Mouse (Mus musculus) midbrain, embryonic 16.5 days (tissue): ENCODE results near the gene Olfr1411. TPM values are rescaled to one million over a fixed set of nuclear protein-coding genes. Genes with fewer than 3 reads are reported as not detected.

Experiments
- ATAC-seq: fragments of 200-750 bp; cut with Nextera tagmentation; 2 replicates; pipeline ENCODE4 v1.8.0; 2017; ENCODE audit warnings: moderate TSS enrichment
- H3K27ac ChIP-seq: fragments of 300-500 bp; sonication (generic); 2 replicates; pipeline ENCODE4 v1.5.1; 2014; ENCODE audit warnings: mild to moderate bottlenecking, low read length, mixed read lengths
- H3K27me3 ChIP-seq: fragments of 300-500 bp; sonication (generic); 2 replicates; pipeline ENCODE4 v1.6.1; 2014; ENCODE audit warnings: low read depth, low read length, mixed read lengths; ENCODE audit not compliant: control insufficient read depth, insufficient read depth
- H3K36me3 ChIP-seq: fragments of 300-500 bp; sonication (generic); 2 replicates; pipeline ENCODE4 v1.6.1; 2014; ENCODE audit warnings: mild to moderate bottlenecking, low read length, moderate library complexity, mixed read lengths; ENCODE audit not compliant: control insufficient read depth, insufficient read depth
- H3K4me1 ChIP-seq: fragments of 300-500 bp; sonication (generic); 2 replicates; pipeline ENCODE4 v1.6.1; 2014; ENCODE audit warnings: mild to moderate bottlenecking, low read length, mixed read lengths; ENCODE audit not compliant: control insufficient read depth, insufficient read depth
- H3K4me2 ChIP-seq: fragments of 300-500 bp; sonication (generic); 2 replicates; pipeline ENCODE4 v1.6.1; 2014; ENCODE audit warnings: mild to moderate bottlenecking, low read length, mixed read lengths
- H3K4me3 ChIP-seq: fragments of 300-500 bp; sonication (generic); 2 replicates; pipeline ENCODE4 v1.5.1; 2014; ENCODE audit warnings: low read depth, mild to moderate bottlenecking, low read length, moderate library complexity, mixed read lengths
- H3K9ac ChIP-seq: fragments of 300-500 bp; sonication (generic); 2 replicates; pipeline ENCODE4 v1.6.1; 2014; ENCODE audit warnings: low read depth, low read length, mixed read lengths
- H3K9me3 ChIP-seq: fragments of 300-500 bp; sonication (generic); replicated peaks from 2 replicates; pipeline ENCODE4 v1.6.1; 2014; ENCODE audit warnings: mild to moderate bottlenecking, low read length, mixed read lengths; ENCODE audit not compliant: control insufficient read depth, poor library complexity, severe bottlenecking
- WGBS: fragments of 180-500 bp; shearing (Covaris S2); extraction: QIAGEN DNeasy Blood & Tissue Kit; methylation state at CpG from one replicate; pipeline ENCODE4 v1.1.7; 2014; 5-methylcytosine and 5-hydroxymethylcytosine counted together
- polyA plus RNA-seq: library from polyadenylated mRNA; unstranded; fragments of >200 nt; fragmentation: Nextera tagmentation; extraction: Ambion mirVana; gene quantifications from 2 replicates; pipeline ENCODE4 v1.2.1, GENCODE M21; 2015

Gene Olfr1411
- polyA plus RNA-seq, 1 experiment from 2014 or later: not detected

DNA sequence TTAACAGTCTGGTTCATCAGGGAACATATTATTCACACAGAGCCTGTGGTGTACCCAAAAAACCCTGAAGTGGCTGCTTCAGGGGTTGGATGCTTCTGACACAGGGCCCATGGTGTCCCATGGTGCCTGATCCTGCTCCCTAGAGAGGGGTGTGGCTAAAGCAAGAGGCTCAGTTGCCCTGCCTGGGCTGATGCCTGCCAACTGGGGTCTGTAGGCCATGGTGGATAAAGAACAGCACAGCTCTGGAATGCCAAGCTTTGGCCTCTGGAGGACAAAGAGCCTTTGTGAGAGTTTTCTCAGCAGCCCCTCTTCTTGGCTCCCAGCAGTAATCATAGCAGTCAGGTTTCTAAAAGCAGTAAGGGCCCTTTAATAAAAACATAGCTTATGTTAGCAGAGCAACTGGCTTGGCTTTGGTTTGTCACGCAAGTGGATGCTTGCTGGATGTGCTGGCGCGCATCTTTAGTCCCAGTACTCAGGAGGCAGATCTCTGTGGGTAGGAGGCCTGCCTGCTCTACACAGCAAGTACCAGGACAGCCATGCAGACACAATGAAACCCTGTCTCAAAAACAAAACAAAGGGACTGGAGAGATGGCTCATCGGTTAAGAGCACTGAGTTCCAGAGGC lies 40.9 kb downstream of the Olfr1411 start:
- no peaks in the 10 kb centered on the region for H3K27me3 ChIP-seq
- H3K4me2 ChIP-seq: no peak overlapping the region
- no peak overlapping the region for H3K4me3 ChIP-seq
- H3K36me3 ChIP-seq: peaks cover 16% of the 10 kb centered on the region
- no peak overlapping the region for H3K27ac ChIP-seq
- H3K9ac ChIP-seq: no peak overlapping the region
- H3K4me1 ChIP-seq: peaks cover under 1% of the 10 kb centered on the region
- H3K9me3 ChIP-seq: no peaks in the 10 kb centered on the region
- 58% methylated on average over 4 of the region's 4 CpGs for WGBS
- peak; percentile 59; the same call in 1 of the 2 replicates for ATAC-seq

DNA sequence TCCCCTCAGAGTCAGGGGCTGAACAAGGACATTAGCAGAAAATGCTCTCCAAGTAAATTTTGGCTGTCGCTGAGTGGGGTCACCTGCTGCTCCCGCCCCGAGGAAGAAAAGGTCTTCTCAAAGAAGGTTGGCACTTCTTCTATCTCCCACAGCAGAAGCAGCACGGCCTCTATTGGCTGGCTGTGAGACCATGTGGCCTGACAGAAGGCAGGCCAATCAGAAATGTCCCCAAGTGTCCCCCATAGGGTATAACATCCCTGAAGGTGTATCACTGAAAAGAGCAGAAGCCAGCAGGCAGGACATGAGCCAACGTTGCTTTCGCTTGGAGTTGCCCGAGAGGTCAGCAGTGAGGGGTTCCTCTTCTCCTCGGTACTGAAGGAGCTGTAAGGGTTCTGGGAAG lies 41.8 kb downstream of the Olfr1411 start:
- no peaks in the 10 kb centered on the region for H3K9me3 ChIP-seq
- no peaks in the 10 kb centered on the region for H3K27me3 ChIP-seq
- H3K4me3 ChIP-seq: no peak overlapping the region
- no peak overlapping the region for H3K27ac ChIP-seq
- H3K36me3 ChIP-seq: peaks cover 16% of the 10 kb centered on the region
- H3K4me1 ChIP-seq: peaks cover 9% of the 10 kb centered on the region
- H3K9ac ChIP-seq: no peak overlapping the region
- H3K4me2 ChIP-seq: no peak overlapping the region
- ATAC-seq: no peak
- 91% methylated on average over 8 of the region's 8 CpGs for WGBS

DNA sequence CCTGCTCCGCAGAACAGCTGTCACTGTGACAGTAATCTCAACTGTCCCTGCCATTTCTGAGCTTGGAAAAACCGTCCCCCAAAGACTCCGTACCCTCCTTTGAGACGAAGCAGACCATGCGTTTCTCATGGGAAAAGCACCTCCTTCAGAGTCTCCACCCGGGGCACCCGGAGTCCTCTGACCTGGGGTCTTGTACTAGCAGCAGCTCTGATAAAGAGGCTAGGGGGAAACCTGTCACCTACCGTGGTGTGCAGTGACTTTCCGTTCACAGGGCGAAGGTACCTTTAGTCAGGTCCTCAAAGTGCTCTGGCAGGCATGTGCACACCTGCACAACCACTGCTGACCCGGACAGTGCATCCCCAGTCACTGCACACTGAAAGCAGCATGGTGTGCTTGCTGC lies 42.5 kb downstream of the Olfr1411 start:
- Histone ChIP-seq H3K27ac (no peak overlapping the region), H3K4me2 (no peak overlapping the region), H3K4me3 (no peak overlapping the region), H3K4me1 (peaks cover 12% of the 10 kb centered on the region), H3K9ac (no peak overlapping the region), H3K9me3 (no peaks in the 10 kb centered on the region), H3K27me3 (no peaks in the 10 kb centered on the region), H3K36me3 (peaks cover 16% of the 10 kb centered on the region)
- no peak for ATAC-seq
- WGBS: 96% methylated on average over 11 of the region's 11 CpGs

DNA sequence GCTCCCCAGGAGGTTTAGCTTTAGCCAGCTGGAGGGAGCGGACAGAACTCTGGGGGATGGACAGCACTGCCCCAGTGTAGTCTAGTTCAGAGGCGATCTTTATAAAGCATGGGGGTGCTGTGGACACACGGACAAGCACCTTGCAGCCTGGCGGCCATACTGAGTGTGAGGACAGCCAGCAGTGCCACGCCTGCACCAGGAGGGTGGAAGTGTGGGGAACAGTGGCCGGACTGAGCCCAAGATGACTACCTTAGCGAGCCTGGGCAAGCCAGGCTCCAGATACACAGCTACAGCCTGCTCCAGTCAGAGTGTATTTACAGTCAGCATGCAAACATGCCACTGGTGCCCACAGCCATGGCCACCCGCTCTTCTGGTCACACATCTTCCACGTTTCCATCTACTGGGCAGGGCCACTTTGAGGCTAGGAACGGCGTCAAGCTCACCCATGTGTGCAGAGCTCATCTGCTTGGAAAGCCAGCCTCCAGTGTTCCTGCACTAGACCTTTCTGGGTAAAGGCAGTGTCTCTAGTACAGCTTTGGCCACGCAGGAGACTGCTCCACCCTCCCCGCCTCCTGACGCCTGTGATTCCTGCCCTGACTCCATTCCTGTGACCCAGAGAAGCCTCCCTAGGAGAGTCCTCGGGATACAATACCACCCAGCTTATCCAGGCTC lies 43.4 kb downstream of the Olfr1411 start:
- whole genome bisulfite sequencing: 89% methylated on average over 15 of the region's 15 CpGs
- Histone ChIP-seq H3K4me1 (peaks cover 17% of the 10 kb centered on the region), H3K27ac (no peak overlapping the region), H3K36me3 (peaks cover 16% of the 10 kb centered on the region), H3K9ac (no peak overlapping the region), H3K4me3 (no peak overlapping the region), H3K4me2 (no peak overlapping the region), H3K27me3 (no peaks in the 10 kb centered on the region), H3K9me3 (no peaks in the 10 kb centered on the region)
- no peak for ATAC-seq

DNA sequence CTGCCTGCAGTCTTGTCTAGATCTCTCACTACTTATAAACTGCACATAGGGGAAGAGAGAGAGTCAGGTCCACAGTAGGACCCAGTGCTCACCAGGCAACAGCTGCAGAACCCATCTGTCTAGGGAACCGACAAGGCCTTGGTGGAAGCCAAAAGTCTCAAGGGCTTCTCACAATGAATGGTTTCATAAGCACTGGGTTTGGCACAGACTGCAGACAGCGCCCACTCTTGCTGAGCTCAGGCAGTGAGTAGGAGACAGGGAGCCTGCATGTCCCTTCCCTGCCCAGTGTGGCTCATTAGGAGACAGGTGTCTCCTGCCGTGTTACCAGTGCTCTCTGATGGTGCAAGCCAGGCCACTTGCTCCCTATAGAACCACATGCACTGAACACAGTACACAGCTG lies 44.0 kb downstream of the Olfr1411 start:
- H3K4me2 ChIP-seq: no peak overlapping the region
- H3K27ac ChIP-seq: no peak overlapping the region
- no peak overlapping the region for H3K9ac ChIP-seq
- no peaks in the 10 kb centered on the region for H3K9me3 ChIP-seq
- H3K4me1 ChIP-seq: peaks cover 19% of the 10 kb centered on the region
- H3K4me3 ChIP-seq: no peak overlapping the region
- WGBS: 93% methylated on average over 3 of the region's 3 CpGs
- no peak for ATAC-seq
- peaks cover 16% of the 10 kb centered on the region for H3K36me3 ChIP-seq
- no peaks in the 10 kb centered on the region for H3K27me3 ChIP-seq

DNA sequence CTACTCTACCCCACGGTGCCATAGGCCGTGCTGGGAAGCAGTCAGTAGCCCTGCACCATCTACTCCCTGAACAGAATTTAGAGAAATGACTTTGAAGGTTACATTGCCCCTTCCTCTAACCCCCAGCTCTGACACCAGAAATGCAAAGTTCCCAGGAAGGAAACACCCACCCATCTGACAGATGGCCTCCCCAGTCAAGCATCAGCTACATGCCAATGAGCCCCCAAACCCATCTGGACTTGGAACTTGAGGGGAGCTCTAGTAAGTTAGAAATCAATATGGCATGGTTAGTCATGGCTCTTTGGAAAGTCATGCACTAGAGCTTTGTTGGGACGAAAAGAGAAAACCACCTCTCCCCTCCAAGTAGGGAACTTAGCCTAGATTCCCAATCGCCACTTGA lies 44.5 kb downstream of the Olfr1411 start:
- no peak for ATAC-seq

DNA sequence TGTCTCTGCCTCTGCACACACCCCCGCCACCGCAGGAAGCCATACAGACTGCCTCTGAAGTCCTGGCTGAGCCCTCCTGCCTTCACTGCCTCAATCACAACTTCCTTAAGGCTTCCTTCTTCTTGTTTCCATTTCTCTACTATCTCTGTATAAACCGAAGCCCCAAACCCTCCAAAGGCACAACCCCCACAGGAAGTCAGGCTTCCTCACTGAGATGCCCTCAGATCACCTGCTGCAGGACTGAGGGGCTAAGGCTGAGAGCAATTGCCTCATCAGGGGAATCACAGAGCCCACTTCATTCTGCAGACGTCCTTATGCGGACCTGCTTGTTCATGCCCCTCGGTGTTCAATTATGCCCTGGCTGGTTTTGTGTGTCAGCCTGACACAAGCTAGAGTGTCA lies 46.2 kb downstream of the Olfr1411 start:
- Histone ChIP-seq H3K4me2 (peak overlapping the region; percentile 95), H3K9me3 (no peaks in the 10 kb centered on the region), H3K9ac (0 out of 2 replicates have a peak overlapping the region, but pooled peaks have one; percentile 12), H3K27ac (no peak overlapping the region), H3K36me3 (peaks cover 16% of the 10 kb centered on the region), H3K4me1 (peaks cover 19% of the 10 kb centered on the region), H3K27me3 (no peaks in the 10 kb centered on the region), H3K4me3 (peak overlapping the region; percentile 87; the same call in 1 of the 2 replicates)
- no peak for ATAC-seq
- WGBS: 94% methylated on average over 6 of the region's 6 CpGs

More for the DNA sequence above, 44.5 kb downstream of the Olfr1411 start:
- H3K9me3 ChIP-seq: no peaks in the 10 kb centered on the region
- WGBS: 96% methylated on average over 4 of the region's 4 CpGs
- H3K4me3 ChIP-seq: no peak overlapping the region
- H3K27ac ChIP-seq: no peak overlapping the region
- no peaks in the 10 kb centered on the region for H3K27me3 ChIP-seq
- H3K36me3 ChIP-seq: peaks cover 16% of the 10 kb centered on the region
- H3K4me1 ChIP-seq: peaks cover 19% of the 10 kb centered on the region
- no peak overlapping the region for H3K4me2 ChIP-seq
- no peak overlapping the region for H3K9ac ChIP-seq

DNA sequence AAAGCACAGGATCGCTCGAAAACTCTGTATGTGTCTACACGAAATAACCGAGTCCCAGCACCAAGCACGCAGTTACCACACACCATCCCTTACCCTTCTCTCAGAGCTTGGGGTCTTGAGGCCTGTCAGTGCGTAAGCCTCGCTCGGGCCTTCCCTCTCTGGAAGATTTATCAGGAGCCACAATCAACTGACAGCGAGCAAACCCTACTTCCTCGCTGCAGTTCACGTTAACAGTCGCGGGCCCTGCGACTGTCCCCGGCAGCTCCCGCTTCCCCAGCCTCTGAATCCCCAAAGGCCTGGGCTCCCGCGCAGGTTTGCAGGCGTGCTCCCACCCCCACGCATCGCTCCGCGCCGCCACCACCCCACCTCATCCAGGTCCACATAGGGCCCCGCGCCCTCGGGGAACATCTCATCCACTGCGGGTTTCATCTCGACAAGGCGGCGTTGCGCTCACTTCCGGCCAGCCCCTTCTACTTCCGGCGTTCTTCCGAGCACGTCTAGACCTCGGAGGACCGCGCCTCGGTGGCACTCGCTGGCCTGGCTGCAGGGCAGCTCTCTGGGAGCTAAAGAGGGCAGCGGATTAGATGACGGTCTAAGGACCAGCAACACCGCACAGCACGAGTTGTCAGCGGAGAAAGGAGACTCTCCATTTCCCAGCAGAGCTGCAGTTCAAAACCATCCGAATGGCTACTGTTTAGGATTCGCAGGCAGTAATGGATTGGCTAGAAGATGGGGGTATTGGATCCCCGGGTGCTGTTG lies 47.5 kb downstream of the Olfr1411 start, which contains the start of gene Cops9:
TSS of gene Cops9 (minus strand) at position 472 of the 759 bp plus-strand sequence.
- 2% methylated on average over 50 of the region's 50 CpGs for WGBS
- no peaks in the 10 kb centered on the region for H3K9me3 ChIP-seq
- H3K4me1 ChIP-seq: peaks cover 19% of the 10 kb centered on the region
- ATAC-seq: peak; percentile 95
- peak within 1 kb of the TSS; percentile 97 for H3K9ac ChIP-seq
- peak within 1 kb of the TSS; percentile 83 for H3K27ac ChIP-seq
- H3K36me3 ChIP-seq: peaks cover 8% of the 10 kb centered on the region
- peak within 1 kb of the TSS; percentile 95 for H3K4me2 ChIP-seq
- peak within 1 kb of the TSS; percentile 87 for H3K4me3 ChIP-seq
- H3K27me3 ChIP-seq: no peaks in the 10 kb centered on the region

DNA sequence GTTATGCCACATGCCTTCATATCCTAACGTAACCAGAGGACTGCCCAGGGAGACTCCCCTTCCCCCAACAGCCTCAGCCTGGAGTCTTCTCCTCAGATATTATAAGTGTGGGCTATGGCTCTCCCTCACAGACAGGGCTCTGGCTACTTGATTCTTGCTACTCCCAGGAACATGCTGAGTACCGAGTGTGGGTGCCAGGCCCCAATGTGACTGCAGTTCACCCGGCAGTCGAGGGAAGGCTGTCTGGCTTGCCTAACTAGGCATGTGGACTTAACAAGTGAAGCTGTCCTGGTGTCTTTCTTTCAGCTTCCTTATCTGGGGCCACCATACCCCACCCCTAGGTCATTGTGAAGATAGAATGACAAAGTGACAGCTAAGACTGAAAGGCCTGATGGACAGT lies 49.5 kb downstream of the Olfr1411 start:
- H3K27me3 ChIP-seq: no peaks in the 10 kb centered on the region
- no peak overlapping the region for H3K27ac ChIP-seq
- no peak overlapping the region for H3K4me2 ChIP-seq
- no peak for ATAC-seq
- H3K9me3 ChIP-seq: no peaks in the 10 kb centered on the region
- no peak overlapping the region for H3K4me3 ChIP-seq
- WGBS: 84% methylated on average over 4 of the region's 4 CpGs
- no peak overlapping the region for H3K9ac ChIP-seq
- peaks cover 19% of the 10 kb centered on the region for H3K4me1 ChIP-seq
- H3K36me3 ChIP-seq: no peaks in the 10 kb centered on the region
